Mouse (Mus musculus) erythroblast, embryonic 14.5 days (primary cell): ENCODE results near the gene Cacnb2. TPM values are rescaled to one million over a fixed set of nuclear protein-coding genes. Genes with fewer than 3 reads are reported as not detected.

ENCODE experiments used
- H3K27me3 ChIP-seq: 2 replicates; pipeline ENCODE4 v1.6.1; 2012; ENCODE audit warnings: inconsistent platforms; ENCODE audit not compliant: control insufficient read depth
- H3K36me3 ChIP-seq: 2 replicates; pipeline ENCODE4 v1.6.1; 2012; ENCODE audit warnings: mild to moderate bottlenecking, inconsistent platforms; ENCODE audit not compliant: control insufficient read depth
- H3K4me1 ChIP-seq: 2 replicates; pipeline ENCODE4 v1.6.1; 2012; ENCODE audit warnings: inconsistent platforms; ENCODE audit not compliant: control insufficient read depth
- H3K4me3 ChIP-seq: replicated peaks from 2 replicates; pipeline ENCODE3; 2012; ENCODE audit warnings: moderate library complexity, mild to moderate bottlenecking, inconsistent platforms
- H3K9me3 ChIP-seq: 2 replicates; pipeline ENCODE4 v1.6.1; 2012; ENCODE audit warnings: low read length, inconsistent platforms, mixed read lengths; ENCODE audit not compliant: control insufficient read depth
- GATA1 ChIP-seq: IDR thresholded peaks from 2 replicates; pipeline ENCODE4 v1.6.1; 2012; ENCODE audit warnings: low read length, inconsistent platforms, mixed read lengths
- TAL1 ChIP-seq: IDR thresholded peaks from 3 replicates; pipeline ENCODE4 v1.6.1; 2012; ENCODE audit warnings: low read length, inconsistent platforms, mixed read lengths
- polyA plus RNA-seq: library from polyadenylated mRNA; stranded (reverse); fragments of >175 nt; gene quantifications from 2 replicates; pipeline ENCODE4 v1.2.3, GENCODE M21; 2012

Gene Cacnb2
- polyA plus RNA-seq, 1 experiment, result not detected

DNA sequence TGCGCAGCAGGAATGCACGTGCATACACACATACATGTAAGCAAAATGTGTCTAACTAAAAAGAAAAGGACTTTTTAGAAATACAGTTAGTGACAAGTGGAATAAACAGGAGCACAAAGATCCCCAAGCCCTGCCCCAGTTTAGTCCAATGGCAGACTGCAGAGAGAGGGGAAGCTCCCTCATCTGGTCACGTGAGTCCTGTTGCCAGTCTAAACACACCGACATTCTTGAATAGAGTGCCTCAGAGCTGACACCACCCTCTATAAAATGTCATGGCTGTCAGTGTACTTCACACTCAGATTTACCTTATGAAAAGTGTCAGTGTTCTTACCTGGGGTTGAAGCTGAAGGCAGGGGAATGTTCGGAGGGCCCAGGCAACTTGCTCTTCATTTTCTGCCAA is 394.9 kb downstream of the Cacnb2 start:
- TF ChIP-seq TAL1, result no peak
- TF ChIP-seq GATA1, result no peak
- no peaks in the 10 kb centered on the region for H3K27me3 ChIP-seq
- H3K4me3 ChIP-seq, result no peak overlapping the region
- H3K36me3 ChIP-seq, result no peaks in the 10 kb centered on the region; the same call in none of the 2 replicates
- H3K4me1 ChIP-seq, result no peaks in the 10 kb centered on the region
- H3K9me3 ChIP-seq, result no peaks in the 10 kb centered on the region

- peaks cover 4% of the 10 kb centered on the region; the same call in 1 of the 2 replicates for H3K36me3 ChIP-seq
- H3K27me3 ChIP-seq, result no peaks in the 10 kb centered on the region
- TF ChIP-seq GATA1, result no peak
- no peak for TF ChIP-seq TAL1
- no peaks in the 10 kb centered on the region for H3K4me1 ChIP-seq
- no peak overlapping the region for H3K4me3 ChIP-seq
- H3K9me3 ChIP-seq, result no peaks in the 10 kb centered on the region
These were observed 404.6 kb downstream of the Cacnb2 start for GRCm38 (mm10) chr2:15007531-15007930.

DNA sequence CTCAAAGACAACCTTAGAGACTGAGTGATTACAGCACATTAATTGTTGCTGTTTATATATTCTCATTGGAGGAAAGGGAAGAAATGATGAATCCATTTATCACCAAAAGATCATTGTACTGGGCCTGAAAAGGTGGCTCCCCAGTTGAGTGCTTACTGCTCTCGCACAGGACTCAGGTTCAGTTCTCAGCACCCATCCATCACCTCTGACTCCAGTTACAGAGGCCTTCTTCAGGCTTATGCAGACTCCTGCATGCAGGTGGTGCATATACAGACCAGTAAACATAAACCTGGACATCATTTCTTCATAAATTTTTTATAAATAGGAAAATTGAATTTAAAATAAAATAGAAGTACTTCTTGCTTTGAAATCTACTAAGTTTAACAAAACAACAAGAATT is 405.2 kb downstream of the Cacnb2 start:
- Histone ChIP-seq H3K36me3 (peaks cover 4% of the 10 kb centered on the region; the same call in 1 of the 2 replicates), H3K9me3 (no peaks in the 10 kb centered on the region), H3K4me1 (no peaks in the 10 kb centered on the region), H3K27me3 (no peaks in the 10 kb centered on the region), H3K4me3 (no peak overlapping the region)
- TF ChIP-seq GATA1 (no peak), TAL1 (no peak)

DNA sequence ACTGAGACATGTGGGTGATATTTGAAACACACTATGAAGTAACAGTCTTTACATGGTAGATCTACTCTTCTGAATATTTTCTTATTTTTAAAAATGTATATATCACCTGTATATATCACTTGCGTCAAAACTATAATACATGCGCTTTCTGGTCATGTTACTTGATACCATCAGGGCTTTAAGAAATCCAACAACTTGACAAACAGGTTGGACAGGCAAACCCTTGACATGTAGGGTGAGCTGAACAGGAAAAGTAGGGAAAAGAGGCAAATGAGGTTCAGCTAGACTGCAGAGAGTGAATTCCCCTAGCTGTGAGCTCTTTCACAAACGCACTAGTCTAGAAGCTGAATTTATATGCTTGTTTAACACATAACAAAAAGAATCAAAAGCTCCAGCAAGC is 423.9 kb downstream of the Cacnb2 start:
- TF ChIP-seq GATA1 (no peak), TAL1 (no peak)
- Histone ChIP-seq H3K27me3 (no peaks in the 10 kb centered on the region), H3K4me3 (no peak overlapping the region), H3K36me3 (peaks cover 3% of the 10 kb centered on the region; the same call in 1 of the 2 replicates), H3K9me3 (no peaks in the 10 kb centered on the region), H3K4me1 (no peaks in the 10 kb centered on the region)

DNA sequence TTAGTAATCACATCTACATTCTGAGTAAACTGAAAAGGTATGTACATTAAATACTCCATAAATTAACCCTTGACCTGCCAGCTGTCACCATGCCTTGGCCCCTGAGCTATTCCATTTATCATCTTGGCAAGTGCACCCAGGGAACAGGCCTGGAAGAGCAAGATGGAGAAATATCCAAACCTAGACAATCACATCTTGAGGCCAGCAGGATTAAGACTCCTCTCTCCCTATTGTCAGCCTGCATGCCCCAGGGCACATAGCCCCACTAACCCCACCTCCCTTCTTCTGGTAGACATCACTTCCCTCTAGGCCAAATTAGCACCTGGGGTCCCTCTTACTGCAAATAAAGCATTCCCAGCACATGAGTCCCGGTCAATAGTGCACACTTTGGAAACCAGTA is 424.9 kb downstream of the Cacnb2 start:
- TF ChIP-seq TAL1 (no peak), GATA1 (no peak)
- H3K9me3 ChIP-seq, result no peaks in the 10 kb centered on the region
- no peaks in the 10 kb centered on the region for H3K27me3 ChIP-seq
- no peaks in the 10 kb centered on the region for H3K4me1 ChIP-seq
- peaks cover 3% of the 10 kb centered on the region; the same call in 1 of the 2 replicates for H3K36me3 ChIP-seq
- H3K4me3 ChIP-seq, result no peak overlapping the region

Other genes starting within 250 kb of the Cacnb2 start
- gene Slc39a12, start 214.8 kb upstream of the Cacnb2 start, polyA plus RNA-seq, result not detected in 2 replicates